Mouse (Mus musculus): ENCODE results near the gene Pax5. TPM values are rescaled to one million over a fixed set of nuclear protein-coding genes. Genes with fewer than 3 reads are reported as not detected.

Gene Pax5
- total RNA-seq, 2 experiments from 2014 or later = 0.10 to 0.22 TPM

DNA sequence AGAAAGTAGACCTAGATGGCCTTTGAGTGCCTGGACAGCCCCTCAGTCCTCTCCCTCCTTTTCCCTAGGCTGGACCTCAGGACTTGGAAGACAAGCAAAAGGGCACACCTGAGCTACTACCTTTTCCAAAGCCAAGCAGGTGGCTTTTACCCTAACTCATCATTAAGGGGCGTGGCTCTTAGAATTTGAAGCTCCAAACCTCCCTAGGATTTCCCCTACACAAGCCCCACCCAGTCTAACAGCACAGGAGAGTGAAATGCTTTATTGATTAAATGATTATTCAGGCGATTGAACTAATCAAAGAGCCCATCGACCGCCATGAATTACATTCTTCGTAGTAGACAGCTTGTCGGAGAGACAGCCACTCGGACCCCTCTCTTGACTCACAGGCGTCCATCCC is 2.0 kb downstream of the Pax5 start:
- DNase-seq = no peak

GRCm38 (mm10) chr4:44706865-44707264 is 3.4 kb downstream of the Pax5 start:
- DNase-seq = no peak
- intact Hi-C loops (cut with DNase I; ENCODE audit: low total_unique reads) = no loop called here

More for the DNA sequence above, 2.0 kb downstream of the Pax5 start:
- intact Hi-C loops (cut with DNase I; ENCODE audit: low total_unique reads) = no loop called here

- DNase-seq = no peak
- intact Hi-C loops (cut with DNase I; ENCODE audit: low total_unique reads) = no loop called here
These were observed 4.3 kb downstream of the Pax5 start for GRCm38 (mm10) chr4:44705967-44706366.

DNA sequence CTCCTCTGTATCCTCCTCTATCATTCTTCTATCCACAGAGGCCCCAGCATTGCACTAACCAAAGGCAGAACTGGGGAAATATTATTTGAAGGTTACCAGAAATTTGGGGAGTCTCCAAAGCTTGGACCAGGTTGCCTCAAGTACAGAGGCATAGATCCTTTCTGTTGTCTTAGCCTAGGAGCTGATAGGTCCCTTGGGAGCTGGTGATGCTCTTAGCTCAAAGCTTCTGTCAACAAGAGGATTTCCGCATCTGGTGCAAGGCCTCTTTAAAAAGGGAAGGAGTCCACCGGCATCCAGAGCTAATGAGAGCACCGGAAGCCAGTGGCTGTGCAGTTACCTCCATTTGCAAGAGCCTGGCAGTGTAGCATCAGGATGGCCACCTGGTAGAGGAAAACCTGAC is 5.1 kb downstream of the Pax5 start:
- DNase-seq = no peak
- intact Hi-C loops (cut with DNase I; ENCODE audit: low total_unique reads) = no loop called here

GRCm38 (mm10) chr4:44704369-44704745 is 5.9 kb downstream of the Pax5 start:
- intact Hi-C loops (cut with DNase I; ENCODE audit: low total_unique reads) = no loop called here
- DNase-seq = peak; percentile 85

GRCm38 (mm10) chr4:44703686-44704368 is 6.5 kb downstream of the Pax5 start:
- DNase-seq = no peak
- intact Hi-C loops (cut with DNase I; ENCODE audit: low total_unique reads) = no loop called here

GRCm38 (mm10) chr4:44702891-44703685 is 7.2 kb downstream of the Pax5 start:
- intact Hi-C loops (cut with DNase I; ENCODE audit: low total_unique reads) = no loop called here
- no peak for DNase-seq

GRCm38 (mm10) chr4:44702011-44702527 is 8.2 kb downstream of the Pax5 start:
- DNase-seq = no peak
- intact Hi-C loops (cut with DNase I; ENCODE audit: low total_unique reads) = no loop called here

DNA sequence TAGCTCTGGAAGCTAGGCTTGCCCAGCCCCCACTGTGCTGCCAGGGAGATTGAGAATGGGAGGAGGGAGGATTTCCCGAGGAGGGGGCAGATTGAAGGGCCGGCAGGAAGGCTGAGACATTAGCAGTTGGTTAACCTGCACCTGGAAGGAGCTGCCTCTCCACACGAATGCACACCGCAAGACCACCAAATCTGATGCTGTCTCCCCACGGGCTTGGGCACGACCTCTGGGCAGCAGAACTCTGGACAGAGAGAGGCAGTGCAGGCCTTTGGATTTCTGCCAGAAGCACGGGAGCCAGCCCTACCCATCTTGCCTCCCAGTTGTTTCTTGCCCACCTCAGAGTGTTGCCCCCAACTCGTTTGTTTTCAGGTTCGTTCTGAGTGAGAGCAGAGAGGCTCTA is 8.8 kb downstream of the Pax5 start:
- intact Hi-C loops (cut with DNase I; ENCODE audit: low total_unique reads) = no loop called here
- DNase-seq = no peak

DNA sequence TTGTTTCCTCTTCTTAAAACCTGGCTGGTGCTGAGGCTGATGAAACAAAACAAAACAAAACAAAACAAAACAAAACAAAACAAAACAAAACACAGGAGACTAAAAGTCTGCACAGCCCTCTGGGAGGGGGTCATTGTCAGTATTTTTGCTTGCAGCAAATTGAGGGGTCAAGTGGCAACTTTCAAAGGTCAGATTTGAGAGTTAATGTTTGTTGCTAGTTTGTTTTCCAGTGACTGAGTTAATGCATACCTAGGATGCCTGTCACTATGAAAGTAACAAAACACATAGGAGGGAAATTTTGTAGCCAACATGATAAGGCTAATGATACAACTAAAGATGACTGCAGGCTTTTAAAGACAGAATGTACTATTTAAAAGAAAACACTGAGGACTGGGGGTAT is 13.6 kb downstream of the Pax5 start:
- no peak for DNase-seq
- intact Hi-C loops (cut with DNase I; ENCODE audit: low total_unique reads) = no loop called here

GRCm38 (mm10) chr4:44694369-44694768 is 15.9 kb downstream of the Pax5 start:
- intact Hi-C loops (cut with DNase I; ENCODE audit: low total_unique reads) = no loop called here
- no peak for DNase-seq

- intact Hi-C loops (cut with DNase I; ENCODE audit: low total_unique reads) = no loop called here
- no peak for DNase-seq
These were observed 24.7 kb downstream of the Pax5 start for GRCm38 (mm10) chr4:44685582-44685981.

DNA sequence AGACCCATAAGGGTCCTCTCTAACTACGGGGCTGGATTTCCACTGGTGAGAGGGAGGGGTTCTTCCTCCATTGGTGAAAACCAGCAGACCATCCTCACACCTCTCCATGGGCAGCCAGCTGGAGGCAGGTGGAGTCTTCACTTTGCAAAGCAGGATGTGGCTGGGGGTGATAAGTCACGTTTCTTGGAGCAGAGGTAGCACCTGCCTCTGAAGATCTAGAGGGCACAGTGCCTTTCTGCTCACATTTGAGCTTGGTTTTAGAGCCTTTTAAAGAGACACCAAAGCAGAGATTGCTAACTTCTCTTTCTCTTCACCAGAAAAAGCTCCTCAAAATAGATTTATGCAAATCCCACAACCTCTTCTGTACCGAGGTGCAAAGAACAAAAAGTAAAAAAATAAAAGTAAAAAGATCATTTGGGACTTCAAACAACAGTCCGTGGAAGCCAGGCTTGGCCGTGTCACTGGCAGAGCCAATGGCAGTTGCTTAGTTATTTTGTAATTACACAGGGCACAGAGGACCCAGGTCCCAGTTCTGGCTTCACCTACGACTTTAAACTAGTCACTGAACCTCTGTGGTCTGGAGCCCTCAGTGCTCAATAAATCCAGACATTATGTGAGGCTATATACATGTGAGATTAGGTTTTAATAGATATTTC is 29.9 kb downstream of the Pax5 start:
- intact Hi-C loops (cut with DNase I; ENCODE audit: low total_unique reads) = no loop called here
- DNase-seq = no peak

DNA sequence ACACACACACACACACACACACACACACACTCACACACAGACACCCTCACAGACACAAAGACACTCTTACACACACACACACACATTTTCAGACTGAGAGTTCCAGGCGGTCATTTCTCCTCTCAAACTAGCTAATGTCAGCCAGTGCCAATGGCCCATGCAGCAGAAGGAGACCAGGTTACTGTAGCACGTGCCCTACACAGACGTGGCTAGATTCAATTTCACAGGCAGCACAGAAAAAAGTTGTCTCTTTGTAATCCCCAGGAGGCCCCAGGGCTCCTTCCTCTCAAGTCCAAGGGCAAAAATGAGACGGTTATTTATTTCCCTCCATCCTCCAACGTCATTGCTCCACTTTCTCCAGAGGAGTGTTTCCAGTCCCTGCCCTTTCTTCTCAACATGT is 31.6 kb downstream of the Pax5 start:
- intact Hi-C loops (cut with DNase I; ENCODE audit: low total_unique reads) = no loop called here
- no peak for DNase-seq

DNA sequence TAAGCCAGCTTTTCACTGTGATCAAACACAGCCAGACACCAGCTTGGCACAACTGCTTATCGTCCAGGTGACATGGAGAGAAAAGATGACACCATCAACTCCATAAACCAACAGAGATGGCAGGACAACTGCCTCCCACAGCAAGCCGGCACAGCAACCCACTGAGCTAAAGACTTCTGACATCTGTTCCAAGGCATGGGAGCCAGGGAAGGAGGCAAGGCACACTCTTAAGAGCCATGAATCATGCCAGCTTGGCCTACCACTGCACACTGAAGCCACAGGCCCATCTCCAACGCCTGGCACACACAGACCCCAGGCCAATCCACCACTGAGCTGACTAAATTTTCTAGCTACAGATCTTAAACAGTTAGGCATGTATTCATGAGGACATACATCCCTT is 32.3 kb downstream of the Pax5 start:
- no peak for DNase-seq
- intact Hi-C loops (cut with DNase I; ENCODE audit: low total_unique reads) = no loop called here

GRCm38 (mm10) chr4:44674973-44675372 is 35.3 kb downstream of the Pax5 start:
- no peak for DNase-seq
- intact Hi-C loops (cut with DNase I; ENCODE audit: low total_unique reads) = no loop called here

- intact Hi-C loops (cut with DNase I; ENCODE audit: low total_unique reads) = no loop called here
- DNase-seq = no peak
These were observed 36.6 kb downstream of the Pax5 start for GRCm38 (mm10) chr4:44673726-44674125.

DNA sequence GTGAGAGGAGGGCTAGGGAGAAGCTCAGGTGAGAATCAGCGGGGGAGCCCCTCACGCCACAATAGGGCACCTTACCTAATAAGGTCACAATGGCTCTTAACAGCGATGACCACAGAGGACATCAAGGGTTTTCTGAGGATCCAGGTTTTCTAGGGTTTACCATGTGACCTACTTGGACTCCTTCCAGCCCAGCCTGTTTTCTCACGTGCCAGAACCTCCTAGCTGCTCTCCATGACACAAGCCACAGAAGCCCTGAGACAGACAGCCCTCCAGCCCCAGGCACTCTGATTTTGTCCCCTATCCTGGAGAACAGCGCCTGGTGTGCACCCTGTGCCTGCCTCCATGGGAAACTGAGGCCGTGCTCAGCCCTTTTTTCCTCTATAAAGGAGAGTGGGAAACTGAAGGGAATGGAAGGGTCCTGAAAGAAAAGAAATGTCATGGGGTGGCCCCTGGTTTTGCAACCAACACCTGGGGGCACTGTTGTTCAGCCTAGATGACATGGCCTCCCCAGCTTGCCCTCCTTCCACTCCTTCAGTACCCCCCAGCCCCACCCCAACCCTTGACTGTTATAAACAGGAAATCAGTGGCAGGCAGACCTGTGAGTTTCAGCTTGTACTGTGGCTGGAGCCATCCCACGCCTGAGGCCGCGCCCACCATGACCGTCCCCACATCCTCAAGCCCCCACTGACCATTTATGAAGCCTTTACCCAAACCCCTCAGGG is 37.9 kb downstream of the Pax5 start:
- intact Hi-C loops (cut with DNase I; ENCODE audit: low total_unique reads) = no loop called here
- DNase-seq = no peak

DNA sequence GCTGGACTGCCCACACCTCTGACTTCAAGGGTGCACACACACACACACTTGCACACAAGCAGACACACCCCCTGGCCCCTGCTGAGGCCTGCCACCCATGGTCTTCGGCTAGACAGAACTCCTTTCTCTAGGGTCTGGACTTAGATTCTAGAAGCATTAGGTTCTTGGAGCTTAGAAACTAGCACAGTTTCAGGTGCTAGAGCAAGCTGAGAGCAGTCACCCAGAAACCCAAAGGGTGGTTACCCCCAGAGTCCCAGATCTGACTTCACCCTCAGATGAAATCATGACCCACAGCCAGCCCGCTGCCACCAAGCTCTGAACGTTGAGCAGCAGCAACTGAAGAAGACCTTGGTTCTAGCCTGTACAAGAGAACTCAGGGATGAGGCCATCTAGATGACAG is 38.8 kb downstream of the Pax5 start:
- no peak for DNase-seq
- intact Hi-C loops (cut with DNase I; ENCODE audit: low total_unique reads) = no loop called here

DNA sequence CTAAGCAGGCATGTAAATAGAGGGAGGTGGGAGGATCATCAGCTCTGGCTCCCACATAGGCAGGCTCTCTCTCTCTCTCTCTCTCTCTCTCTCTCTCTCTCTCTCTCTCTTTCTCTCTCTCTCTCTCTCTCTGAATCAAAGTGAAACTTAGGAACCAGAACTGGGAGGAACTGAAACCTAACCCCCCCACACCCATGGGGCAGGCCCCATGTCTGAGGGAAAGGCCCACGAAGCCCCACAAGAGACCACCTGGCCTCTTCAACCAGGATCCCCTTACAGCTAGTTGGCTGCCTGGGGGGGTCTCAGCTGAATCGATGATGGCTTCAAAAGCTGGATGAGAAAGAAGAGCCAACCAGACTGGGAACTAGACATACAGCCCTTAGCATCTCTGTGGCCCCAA is 39.3 kb downstream of the Pax5 start:
- no peak for DNase-seq
- intact Hi-C loops (cut with DNase I; ENCODE audit: low total_unique reads) = no loop called here

Measured in gastrocnemius, postnatal 14 days (tissue).